Mouse (Mus musculus): ENCODE results near the gene Vmn1r54. TPM values are rescaled to one million over a fixed set of nuclear protein-coding genes. Genes with fewer than 3 reads are reported as not detected.

Vmn1r54 gene
- polyA plus RNA-seq, 1 experiment from 2014 or later = not detected

DNA sequence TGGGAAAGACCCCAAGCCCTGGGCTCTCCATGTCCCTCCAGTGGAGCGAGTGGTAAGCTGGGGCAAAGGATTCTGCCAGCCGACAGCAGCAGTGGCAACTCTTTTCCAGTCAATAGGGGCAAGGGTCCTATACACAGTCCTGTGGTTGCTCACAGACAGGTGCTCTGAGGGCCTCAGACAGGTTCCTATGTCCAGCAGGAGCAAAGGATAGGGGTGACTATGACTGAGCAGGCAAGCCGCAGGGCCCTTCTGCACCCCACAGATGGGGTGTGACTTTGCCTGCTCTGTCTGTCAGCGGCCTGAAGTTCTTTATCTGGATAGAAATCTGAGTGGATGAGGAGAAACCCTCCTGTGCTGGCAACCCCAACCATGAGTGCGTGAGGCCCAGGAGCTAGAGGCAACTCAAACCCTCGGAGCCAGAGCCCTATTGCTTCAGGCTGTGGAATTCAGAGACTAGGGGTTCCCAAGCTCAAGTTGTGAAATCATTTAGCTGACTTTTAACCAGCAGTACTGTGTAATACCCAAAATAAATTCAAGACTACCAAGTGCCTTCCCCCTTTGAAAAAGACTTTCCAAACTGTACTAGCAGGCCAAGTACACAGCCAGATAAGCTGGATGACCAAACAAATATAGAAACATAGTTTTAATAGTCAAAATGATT lies 60.3 kb downstream of the Vmn1r54 start:
- ATAC-seq (ENCODE audit: insufficient number of reproducible peaks, low FRiP score, low TSS enrichment, low read depth) (no peak), DNase-seq (ENCODE audit: low spot score) (no peak)
- Histone ChIP-seq H3K36me3 (ENCODE audit: control insufficient read depth, insufficient read depth, low read length) (no peaks in the 10 kb centered on the region), H3K9me3 (ENCODE audit: control insufficient read depth, low read length) (peaks cover 3% of the 10 kb centered on the region; the same call in 1 of the 2 replicates), H3K27ac (replicated peaks; ENCODE audit: low read depth, low read length) (no peak overlapping the region), H3K4me1 (ENCODE audit: control insufficient read depth, insufficient read depth, low read length) (no peaks in the 10 kb centered on the region), H3K4me2 (ENCODE audit: low read depth, severe bottlenecking) (no peak overlapping the region), H3K9ac (ENCODE audit: low read length) (no peak overlapping the region), H3K4me3 (ENCODE audit: low read depth, low read length) (no peak overlapping the region), H3K27me3 (ENCODE audit: control insufficient read depth, insufficient read depth, low read length) (no peaks in the 10 kb centered on the region)
- WGBS = 82% methylated on average over 6 of the region's 6 CpGs

DNA sequence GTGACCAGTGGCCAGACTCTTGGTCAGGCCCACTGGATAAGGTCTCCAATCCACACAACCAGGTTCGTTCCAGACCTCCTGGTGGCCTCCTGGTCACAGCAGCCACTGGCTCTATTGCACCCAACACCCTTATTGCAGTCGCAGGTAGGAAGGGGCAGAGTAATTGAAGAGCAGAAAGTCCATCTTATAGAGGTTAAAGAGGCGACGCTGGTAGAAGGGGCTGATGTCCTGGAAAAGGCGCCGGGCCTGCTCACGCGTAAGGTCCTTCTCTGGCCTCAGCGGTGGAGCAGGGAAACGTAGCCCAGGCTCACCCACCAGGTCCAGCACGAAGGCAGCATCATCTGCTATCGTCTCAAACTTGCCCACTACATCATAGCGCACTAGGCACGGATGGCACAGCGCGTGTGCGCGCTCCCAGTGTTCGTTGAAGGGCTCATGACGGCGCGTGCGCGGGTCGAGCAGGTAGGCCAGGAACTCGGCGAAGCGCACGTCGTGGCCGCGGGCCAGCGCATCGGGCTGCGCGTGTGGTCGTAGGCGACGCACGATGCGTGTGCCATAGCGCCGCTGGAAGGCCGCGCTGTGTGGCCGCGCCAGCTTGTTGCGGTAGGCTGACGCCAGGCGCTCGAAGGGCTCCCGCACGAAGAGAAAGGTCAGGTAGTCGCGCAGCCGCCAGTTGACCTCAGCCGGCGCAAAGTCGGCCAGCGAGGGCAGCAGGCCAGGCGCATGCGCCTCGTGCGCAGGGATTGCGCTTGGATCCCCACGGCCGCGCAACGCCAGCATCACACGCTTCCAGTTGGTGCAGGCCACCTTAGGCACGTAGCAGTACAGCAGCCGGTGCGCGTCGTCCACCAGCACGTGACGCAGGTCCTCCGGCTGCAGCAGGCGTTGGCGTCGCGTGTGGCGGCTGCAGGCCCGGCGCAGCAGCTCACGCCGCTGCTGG lies 63.0 kb downstream of the Vmn1r54 start:
- H3K4me2 ChIP-seq (ENCODE audit: low read depth, severe bottlenecking) = no peak overlapping the region
- H3K4me3 ChIP-seq (ENCODE audit: low read depth, low read length) = no peak overlapping the region
- H3K4me1 ChIP-seq (ENCODE audit: control insufficient read depth, insufficient read depth, low read length) = no peaks in the 10 kb centered on the region
- 0 out of 2 replicates have a peak, but pooled peaks have one; percentile 35 for ATAC-seq (ENCODE audit: insufficient number of reproducible peaks, low FRiP score, low TSS enrichment, low read depth)
- H3K9me3 ChIP-seq (ENCODE audit: control insufficient read depth, low read length) = peaks cover 3% of the 10 kb centered on the region; the same call in 1 of the 2 replicates
- no peak overlapping the region for H3K27ac ChIP-seq (replicated peaks; ENCODE audit: low read depth, low read length)
- H3K9ac ChIP-seq (ENCODE audit: low read length) = no peak overlapping the region
- H3K36me3 ChIP-seq (ENCODE audit: control insufficient read depth, insufficient read depth, low read length) = no peaks in the 10 kb centered on the region
- DNase-seq (ENCODE audit: low spot score) = no peak
- 83% methylated on average over 87 of the region's 87 CpGs for WGBS
- H3K27me3 ChIP-seq (ENCODE audit: control insufficient read depth, insufficient read depth, low read length) = no peaks in the 10 kb centered on the region

DNA sequence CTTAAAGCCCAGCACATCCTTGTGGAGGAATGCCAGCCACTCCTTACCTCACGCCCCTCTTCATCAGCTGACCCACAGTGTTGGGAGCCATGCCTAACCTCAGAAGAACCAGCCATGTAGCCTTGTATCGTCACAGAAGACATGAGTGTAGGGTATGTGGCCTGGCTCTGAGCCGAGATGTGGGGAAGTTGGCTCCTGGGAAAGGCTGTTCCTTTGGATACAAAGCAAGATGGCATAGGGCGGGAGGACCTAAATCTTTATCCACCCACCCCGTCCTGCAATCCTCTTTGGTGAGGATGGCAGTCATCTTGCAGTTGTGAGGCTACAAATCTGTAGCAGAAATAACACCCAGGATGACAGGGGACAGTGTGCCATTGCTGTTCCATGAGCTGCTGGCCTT lies 69.9 kb downstream of the Vmn1r54 start:
- H3K9me3 ChIP-seq (ENCODE audit: control insufficient read depth, low read length) = no peaks in the 10 kb centered on the region
- H3K4me3 ChIP-seq (ENCODE audit: low read depth, low read length) = no peak overlapping the region
- H3K27ac ChIP-seq (replicated peaks; ENCODE audit: low read depth, low read length) = no peak overlapping the region
- WGBS = 85% methylated on average over 5 of the region's 5 CpGs
- no peak overlapping the region for H3K9ac ChIP-seq (ENCODE audit: low read length)
- no peak overlapping the region for H3K4me2 ChIP-seq (ENCODE audit: low read depth, severe bottlenecking)
- no peaks in the 10 kb centered on the region for H3K4me1 ChIP-seq (ENCODE audit: control insufficient read depth, insufficient read depth, low read length)
- no peaks in the 10 kb centered on the region for H3K36me3 ChIP-seq (ENCODE audit: control insufficient read depth, insufficient read depth, low read length)
- DNase-seq (ENCODE audit: low spot score) (no peak), ATAC-seq (ENCODE audit: insufficient number of reproducible peaks, low FRiP score, low TSS enrichment, low read depth) (no peak)
- no peaks in the 10 kb centered on the region for H3K27me3 ChIP-seq (ENCODE audit: control insufficient read depth, insufficient read depth, low read length)

DNA sequence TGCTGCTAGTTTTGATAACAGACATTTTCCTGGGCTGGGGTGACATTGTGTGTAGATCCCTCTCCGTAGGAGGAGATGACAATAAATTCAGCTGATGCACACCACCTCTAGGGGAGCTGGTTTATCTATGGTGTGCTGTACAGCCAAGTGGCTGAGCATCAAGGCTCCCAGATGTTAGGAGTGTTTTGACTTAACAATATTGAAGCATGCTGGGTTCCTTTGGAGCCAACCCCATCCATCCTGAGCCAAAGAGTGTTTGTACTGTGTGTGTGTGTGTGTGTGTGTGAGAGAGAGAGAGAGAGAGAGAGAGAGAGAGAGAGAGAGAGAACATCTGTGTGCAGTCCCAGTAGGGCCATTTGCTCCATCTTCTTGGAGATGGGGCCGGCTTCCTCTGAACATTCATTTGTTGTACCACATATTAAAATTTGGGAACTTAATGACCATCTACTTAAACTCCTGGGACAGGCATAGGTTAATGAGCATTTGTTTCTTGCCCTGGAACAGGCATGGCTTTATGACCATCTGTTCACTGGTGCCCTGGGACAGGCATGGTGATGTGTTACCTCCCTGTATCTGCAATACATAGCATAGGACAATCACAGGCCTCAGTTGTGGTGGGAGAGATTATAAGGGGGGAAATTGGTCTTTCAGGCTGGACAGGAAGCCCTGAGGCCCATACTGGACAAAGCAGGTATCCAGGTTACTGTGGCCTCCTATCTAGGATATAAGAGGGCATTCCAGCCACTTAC lies 71.6 kb downstream of the Vmn1r54 start:
- Histone ChIP-seq H3K27me3 (ENCODE audit: control insufficient read depth, insufficient read depth, low read length) (no peaks in the 10 kb centered on the region), H3K36me3 (ENCODE audit: control insufficient read depth, insufficient read depth, low read length) (no peaks in the 10 kb centered on the region), H3K9me3 (ENCODE audit: control insufficient read depth, low read length) (no peaks in the 10 kb centered on the region), H3K9ac (ENCODE audit: low read length) (no peak overlapping the region), H3K4me1 (ENCODE audit: control insufficient read depth, insufficient read depth, low read length) (no peaks in the 10 kb centered on the region), H3K27ac (replicated peaks; ENCODE audit: low read depth, low read length) (no peak overlapping the region), H3K4me2 (ENCODE audit: low read depth, severe bottlenecking) (no peak overlapping the region), H3K4me3 (ENCODE audit: low read depth, low read length) (no peak overlapping the region)
- 79% methylated on average over 2 of the region's 2 CpGs for WGBS
- ATAC-seq (ENCODE audit: insufficient number of reproducible peaks, low FRiP score, low TSS enrichment, low read depth) = no peak
- DNase-seq (ENCODE audit: low spot score) = no peak

DNA sequence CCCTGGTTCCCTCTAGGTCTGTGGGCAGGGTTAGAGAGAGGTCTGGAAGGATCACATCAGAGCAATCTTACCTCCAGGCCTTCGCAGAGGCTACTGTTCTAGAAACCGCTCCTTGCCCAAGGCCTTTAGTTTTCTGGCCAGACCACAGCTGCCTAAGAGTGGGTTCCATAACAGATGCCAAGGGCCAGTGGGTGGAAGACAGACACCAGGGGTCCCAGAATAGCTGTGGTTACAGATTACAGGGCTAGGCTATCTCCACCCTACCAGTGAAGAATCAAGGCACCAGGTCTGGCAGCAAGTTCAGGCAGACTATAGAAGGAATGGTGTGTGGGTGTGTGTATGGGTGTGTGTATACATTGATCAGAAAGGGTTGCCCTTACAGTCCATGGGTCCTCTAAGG lies 72.9 kb downstream of the Vmn1r54 start:
- H3K4me2 ChIP-seq (ENCODE audit: low read depth, severe bottlenecking) = no peak overlapping the region
- DNase-seq (ENCODE audit: low spot score) = no peak

DNA sequence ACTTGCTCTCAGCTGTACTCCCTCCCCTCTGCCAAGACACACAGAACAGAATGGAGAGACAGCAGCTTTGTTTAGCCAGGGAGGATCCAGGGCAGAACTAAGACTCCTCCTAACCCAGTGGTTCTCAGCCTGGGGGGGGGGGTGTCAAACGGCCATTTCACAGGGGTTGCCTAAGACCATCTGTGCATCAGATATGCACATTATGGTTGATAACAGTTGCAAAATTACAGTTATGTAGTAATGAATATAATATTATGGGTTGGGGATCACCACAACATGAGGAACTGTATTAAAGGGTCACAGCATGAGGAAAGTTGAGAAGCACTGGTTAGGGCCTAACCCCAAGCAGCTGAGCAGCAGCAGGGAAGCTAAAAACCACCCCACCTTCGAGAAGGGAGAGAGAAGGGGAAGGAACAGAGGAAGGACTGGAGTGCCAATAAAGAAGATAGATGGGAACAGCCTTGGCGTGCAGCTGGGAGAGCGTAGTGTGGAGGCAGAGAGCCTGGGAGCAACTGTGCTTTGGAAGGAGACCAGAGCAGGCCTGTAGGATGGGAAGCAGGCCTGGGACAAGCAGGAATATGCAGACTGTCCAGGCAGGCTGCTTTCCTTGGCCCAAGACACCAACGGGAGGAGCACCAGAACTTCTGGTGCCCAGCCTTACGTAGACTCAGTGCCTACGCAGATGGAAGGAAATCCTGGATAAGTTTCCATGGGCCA lies 73.5 kb downstream of the Vmn1r54 start:
- no peak overlapping the region for H3K27ac ChIP-seq (replicated peaks; ENCODE audit: low read depth, low read length)
- no peak for ATAC-seq (ENCODE audit: insufficient number of reproducible peaks, low FRiP score, low TSS enrichment, low read depth)
- H3K4me3 ChIP-seq (ENCODE audit: low read depth, low read length) = no peak overlapping the region
- no peaks in the 10 kb centered on the region for H3K9me3 ChIP-seq (ENCODE audit: control insufficient read depth, low read length)
- no peaks in the 10 kb centered on the region for H3K4me1 ChIP-seq (ENCODE audit: control insufficient read depth, insufficient read depth, low read length)
- no peaks in the 10 kb centered on the region for H3K36me3 ChIP-seq (ENCODE audit: control insufficient read depth, insufficient read depth, low read length)
- H3K9ac ChIP-seq (ENCODE audit: low read length) = no peak overlapping the region
- no peak for DNase-seq (ENCODE audit: low spot score)
- H3K4me2 ChIP-seq (ENCODE audit: low read depth, severe bottlenecking) = no peak overlapping the region
- WGBS = 77% methylated on average over 7 of the region's 7 CpGs
- H3K27me3 ChIP-seq (ENCODE audit: control insufficient read depth, insufficient read depth, low read length) = no peaks in the 10 kb centered on the region; the same call in 1 of the 2 replicates

More for the DNA sequence above, 72.9 kb downstream of the Vmn1r54 start:
- H3K27ac ChIP-seq (replicated peaks; ENCODE audit: low read depth, low read length) = no peak overlapping the region
- H3K36me3 ChIP-seq (ENCODE audit: control insufficient read depth, insufficient read depth, low read length) = no peaks in the 10 kb centered on the region
- no peak for ATAC-seq (ENCODE audit: insufficient number of reproducible peaks, low FRiP score, low TSS enrichment, low read depth)
- H3K4me3 ChIP-seq (ENCODE audit: low read depth, low read length) = no peak overlapping the region
- H3K9ac ChIP-seq (ENCODE audit: low read length) = no peak overlapping the region
- no peaks in the 10 kb centered on the region for H3K27me3 ChIP-seq (ENCODE audit: control insufficient read depth, insufficient read depth, low read length)
- no peaks in the 10 kb centered on the region for H3K9me3 ChIP-seq (ENCODE audit: control insufficient read depth, low read length)
- no peaks in the 10 kb centered on the region for H3K4me1 ChIP-seq (ENCODE audit: control insufficient read depth, insufficient read depth, low read length)
- WGBS = 86% methylated on average over 2 of the region's 2 CpGs

DNA sequence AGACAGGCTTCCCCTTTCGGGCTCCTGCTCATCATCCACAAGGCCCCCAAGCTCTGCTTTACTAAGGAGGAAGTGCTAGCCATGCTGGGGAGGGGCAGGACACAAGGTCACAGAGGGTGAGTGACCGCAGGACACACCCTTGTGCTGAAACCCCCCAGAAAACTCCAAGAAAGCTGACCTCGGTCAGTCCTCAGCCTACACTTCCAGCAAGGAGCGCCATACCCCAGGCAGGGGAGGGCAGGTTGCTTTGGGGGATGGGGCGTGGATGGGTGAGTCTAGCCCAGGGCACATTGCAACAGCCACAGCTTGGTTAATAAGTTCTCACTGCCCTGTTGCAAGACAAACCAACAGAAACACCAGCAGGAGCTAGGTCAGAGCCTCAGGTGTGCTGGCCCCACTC lies 74.3 kb downstream of the Vmn1r54 start:
- Histone ChIP-seq H3K4me3 (ENCODE audit: low read depth, low read length) (no peak overlapping the region), H3K4me1 (ENCODE audit: control insufficient read depth, insufficient read depth, low read length) (no peaks in the 10 kb centered on the region), H3K27me3 (ENCODE audit: control insufficient read depth, insufficient read depth, low read length) (peaks cover 2% of the 10 kb centered on the region; the same call in 1 of the 2 replicates), H3K9me3 (ENCODE audit: control insufficient read depth, low read length) (no peaks in the 10 kb centered on the region), H3K36me3 (ENCODE audit: control insufficient read depth, insufficient read depth, low read length) (no peaks in the 10 kb centered on the region), H3K9ac (ENCODE audit: low read length) (no peak overlapping the region), H3K4me2 (ENCODE audit: low read depth, severe bottlenecking) (no peak overlapping the region), H3K27ac (replicated peaks; ENCODE audit: low read depth, low read length) (no peak overlapping the region)
- 90% methylated on average over 5 of the region's 5 CpGs for WGBS
- ATAC-seq (ENCODE audit: insufficient number of reproducible peaks, low FRiP score, low TSS enrichment, low read depth) (no peak), DNase-seq (ENCODE audit: low spot score) (no peak)

Data from limb, embryonic 11.5 days (tissue).